Mouse (Mus musculus) cerebellum, adult 9-11 months (tissue): ENCODE measurements around the gene Zc3h4.

ENCODE experiments used
- DNase-seq: peaks from one replicate; pipeline ENCODE4 v3.0.0; 2022

Zc3h4 gene

GRCm38 (mm10) chr7:16441241-16441640 is 40.5 kb downstream of the Zc3h4 start:
- no peak for DNase-seq

- DNase-seq: peak; percentile 54
Observed at GRCm38 (mm10) chr7:16451656-16452055, 50.9 kb downstream of the Zc3h4 start.

GRCm38 (mm10) chr7:16452587-16453073 is 51.9 kb downstream of the Zc3h4 start, which contains the start of gene Tmem160:
TSS of gene Tmem160 (plus strand) at chr7:16452779.
- peak; percentile 94 for DNase-seq

- DNase-seq: peak; percentile 73
Observed at GRCm38 (mm10) chr7:16453118-16453711, 52.5 kb downstream of the Zc3h4 start.

- peak; percentile 53 for DNase-seq
Observed at GRCm38 (mm10) chr7:16455016-16455415, 54.3 kb downstream of the Zc3h4 start.

GRCm38 (mm10) chr7:16456289-16456688 is 55.6 kb downstream of the Zc3h4 start:
- DNase-seq: peak; percentile 51

GRCm38 (mm10) chr7:16460566-16460965 is 59.9 kb downstream of the Zc3h4 start:
- peak; percentile 67 for DNase-seq

- peak; percentile 28 for DNase-seq
Observed at GRCm38 (mm10) chr7:16461151-16461550, 60.4 kb downstream of the Zc3h4 start.

GRCm38 (mm10) chr7:16461705-16462104 is 61.0 kb downstream of the Zc3h4 start:
- DNase-seq: peak; percentile 50

GRCm38 (mm10) chr7:16463214-16463613 is 62.5 kb downstream of the Zc3h4 start:
- peak; percentile 73 for DNase-seq

GRCm38 (mm10) chr7:16465160-16465559 is 64.5 kb downstream of the Zc3h4 start:
- DNase-seq: peak; percentile 74

- DNase-seq: no peak
Observed at GRCm38 (mm10) chr7:16465568-16465967, 64.9 kb downstream of the Zc3h4 start.

GRCm38 (mm10) chr7:16466565-16466964 is 65.9 kb downstream of the Zc3h4 start:
- DNase-seq: no peak

- DNase-seq: no peak
Observed at GRCm38 (mm10) chr7:16468115-16468514, 67.4 kb downstream of the Zc3h4 start.

GRCm38 (mm10) chr7:16471549-16471948 is 70.8 kb downstream of the Zc3h4 start:
- no peak for DNase-seq

GRCm38 (mm10) chr7:16472116-16472709 is 71.5 kb downstream of the Zc3h4 start:
- DNase-seq: no peak

- DNase-seq: no peak
Observed at GRCm38 (mm10) chr7:16473847-16474246, 73.1 kb downstream of the Zc3h4 start.

- DNase-seq: no peak
Observed at GRCm38 (mm10) chr7:16474445-16474844, 73.7 kb downstream of the Zc3h4 start.

- no peak for DNase-seq
Observed at GRCm38 (mm10) chr7:16475321-16475720, 74.6 kb downstream of the Zc3h4 start.

- no peak for DNase-seq
Observed at GRCm38 (mm10) chr7:16475764-16476599, 75.3 kb downstream of the Zc3h4 start.

- DNase-seq: no peak
Observed at GRCm38 (mm10) chr7:16476600-16476989, 75.9 kb downstream of the Zc3h4 start.

GRCm38 (mm10) chr7:16477628-16478027 is 76.9 kb downstream of the Zc3h4 start, which contains the start of gene Npas1:
TSS of gene Npas1 (minus strand) at chr7:16477728.
- no peak for DNase-seq
